Mouse (Mus musculus) hindbrain, embryonic 12.5 days (tissue): ENCODE measurements around the gene Dedd. TPM values are rescaled to one million over a fixed set of nuclear protein-coding genes. Genes with fewer than 3 reads are reported as not detected.

ENCODE experiments used
- ATAC-seq: fragments of 200-750 bp; cut with Nextera tagmentation; 2 replicates; pipeline ENCODE4 v1.8.0; 2017; ENCODE audit warnings: moderate TSS enrichment; ENCODE audit not compliant: low FRiP score
- H3K27ac ChIP-seq: fragments of 300-500 bp; sonication (generic); 2 replicates; pipeline ENCODE4 v1.5.1; 2016; ENCODE audit warnings: mild to moderate bottlenecking
- H3K27me3 ChIP-seq: fragments of 300-500 bp; sonication (generic); 2 replicates; pipeline ENCODE4 v1.6.1; 2016; ENCODE audit warnings: mild to moderate bottlenecking
- H3K36me3 ChIP-seq: fragments of 300-500 bp; sonication (generic); 2 replicates; pipeline ENCODE4 v1.6.1; 2016; ENCODE audit warnings: mild to moderate bottlenecking
- H3K4me1 ChIP-seq: fragments of 300-500 bp; sonication (generic); 2 replicates; pipeline ENCODE4 v1.6.1; 2016
- H3K4me2 ChIP-seq: fragments of 300-500 bp; sonication (generic); replicated peaks from 2 replicates; pipeline ENCODE4 v1.6.1; 2016; ENCODE audit warnings: mild to moderate bottlenecking
- H3K4me3 ChIP-seq: fragments of 300-500 bp; sonication (generic); 2 replicates; pipeline ENCODE4 v1.5.1; 2016; ENCODE audit warnings: mild to moderate bottlenecking
- H3K9ac ChIP-seq: fragments of 300-500 bp; sonication (generic); 2 replicates; pipeline ENCODE4 v1.6.1; 2016; ENCODE audit warnings: mild to moderate bottlenecking, moderate library complexity
- H3K9me3 ChIP-seq: fragments of 300-500 bp; sonication (generic); replicated peaks from 2 replicates; pipeline ENCODE4 v1.6.1; 2016; ENCODE audit warnings: mild to moderate bottlenecking
- WGBS: fragments of 180-500 bp; shearing (Covaris S2); methylation state at CpG from one replicate; pipeline ENCODE4 v1.1.7; 2016; 5-methylcytosine and 5-hydroxymethylcytosine counted together
- polyA plus RNA-seq: library from polyadenylated mRNA; unstranded; fragments of >200 nt; fragmentation: Nextera tagmentation; extraction: Ambion mirVana; gene quantifications from 2 replicates; pipeline ENCODE4 v1.2.1, GENCODE M21; 2016

The Dedd gene
- polyA plus RNA-seq, 1 experiment from 2014 or later: 54.6 TPM

DNA sequence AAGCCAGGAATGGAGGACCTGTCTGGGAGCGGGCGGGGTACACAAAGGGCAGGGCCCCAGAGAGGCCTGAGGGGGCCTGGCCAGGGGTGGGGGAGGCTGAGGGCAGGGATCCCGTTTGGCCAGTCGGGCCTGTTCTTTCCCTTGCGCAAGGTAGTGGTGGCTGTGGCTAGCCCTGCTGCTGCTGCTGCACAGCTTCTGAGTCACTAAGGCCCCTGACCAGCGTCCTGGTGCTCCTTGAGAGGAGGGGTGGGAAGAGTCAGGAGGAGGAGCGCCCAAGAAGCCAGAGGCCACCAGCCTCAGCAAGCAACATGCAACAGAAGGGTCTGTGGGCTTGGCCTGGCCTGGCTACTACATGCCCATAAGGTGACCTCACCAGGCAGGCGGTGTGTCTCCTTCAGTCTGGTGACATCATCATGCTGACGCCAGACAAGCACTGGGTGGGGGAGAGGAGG lies 46.7 kb downstream of the Dedd start:
- no peaks in the 10 kb centered on the region for H3K9me3 ChIP-seq
- no peaks in the 10 kb centered on the region for H3K36me3 ChIP-seq
- 0 out of 2 replicates have a peak overlapping the region, but pooled peaks have one; percentile 3 for H3K9ac ChIP-seq
- no peak overlapping the region for H3K4me2 ChIP-seq
- H3K4me3 ChIP-seq: no peak overlapping the region
- H3K27me3 ChIP-seq: peaks cover 18% of the 10 kb centered on the region
- H3K27ac ChIP-seq: no peak overlapping the region
- no peak for ATAC-seq
- WGBS: 56% methylated on average over 9 of the region's 9 CpGs
- peaks cover 5% of the 10 kb centered on the region; the same call in 1 of the 2 replicates for H3K4me1 ChIP-seq

DNA sequence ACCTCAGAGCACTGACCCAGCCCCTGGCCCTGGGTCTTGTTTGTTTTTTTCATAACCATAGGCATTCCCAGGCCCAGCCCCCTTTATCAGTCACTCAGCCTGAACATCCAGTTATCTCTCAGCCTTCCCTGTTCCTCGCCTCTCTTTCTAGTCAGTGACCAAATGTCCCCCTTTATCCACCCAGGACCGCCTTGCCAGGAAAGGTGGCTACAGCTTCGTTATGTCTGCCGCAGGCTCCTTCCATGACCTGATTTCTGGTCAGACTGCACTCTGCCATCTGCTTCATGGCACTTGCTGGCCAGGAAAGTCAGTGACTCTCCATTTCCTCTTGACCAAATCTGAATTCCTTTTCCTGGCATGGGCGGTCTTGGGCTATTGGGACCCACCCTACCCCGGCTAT lies 49.4 kb downstream of the Dedd start:
- ATAC-seq: no peak
- 95% methylated on average over 6 of the region's 6 CpGs for WGBS
- no peak overlapping the region for H3K4me3 ChIP-seq

DNA sequence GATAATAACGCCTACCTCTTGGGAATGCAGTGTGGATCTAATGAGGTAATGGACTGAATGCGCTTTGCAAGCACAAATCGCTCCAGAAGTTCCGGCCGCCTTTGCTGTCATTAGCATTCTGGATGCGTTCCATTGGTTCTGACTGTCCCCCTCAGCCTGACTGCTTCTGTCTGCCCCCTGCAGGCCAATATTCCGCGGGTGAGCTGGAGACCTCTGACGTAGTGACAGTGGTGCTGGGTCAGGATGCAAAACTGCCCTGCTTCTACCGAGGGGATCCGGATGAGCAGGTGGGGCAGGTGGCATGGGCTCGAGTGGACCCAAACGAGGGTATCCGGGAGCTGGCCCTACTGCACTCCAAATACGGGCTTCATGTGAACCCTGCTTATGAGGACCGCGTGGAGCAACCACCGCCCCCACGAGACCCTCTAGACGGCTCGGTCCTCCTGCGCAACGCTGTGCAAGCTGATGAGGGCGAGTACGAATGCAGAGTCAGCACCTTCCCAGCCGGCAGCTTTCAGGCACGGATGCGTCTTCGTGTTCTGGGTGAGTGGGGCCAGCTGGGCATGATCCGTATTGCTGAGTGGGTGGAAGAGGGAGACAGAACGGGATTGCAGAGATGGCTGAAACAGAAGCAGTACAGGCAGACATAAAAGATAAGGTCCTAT lies 51.1 kb downstream of the Dedd start:
- no peak overlapping the region for H3K9ac ChIP-seq
- no peaks in the 10 kb centered on the region for H3K9me3 ChIP-seq
- peak; percentile 82 for ATAC-seq

More for the DNA sequence above, 49.4 kb downstream of the Dedd start:
- H3K27ac ChIP-seq: no peak overlapping the region
- peaks cover 23% of the 10 kb centered on the region for H3K27me3 ChIP-seq
- peaks cover 5% of the 10 kb centered on the region; the same call in 1 of the 2 replicates for H3K4me1 ChIP-seq
- H3K9ac ChIP-seq: no peak overlapping the region
- H3K4me2 ChIP-seq: no peak overlapping the region
- no peaks in the 10 kb centered on the region for H3K9me3 ChIP-seq
- H3K36me3 ChIP-seq: no peaks in the 10 kb centered on the region

DNA sequence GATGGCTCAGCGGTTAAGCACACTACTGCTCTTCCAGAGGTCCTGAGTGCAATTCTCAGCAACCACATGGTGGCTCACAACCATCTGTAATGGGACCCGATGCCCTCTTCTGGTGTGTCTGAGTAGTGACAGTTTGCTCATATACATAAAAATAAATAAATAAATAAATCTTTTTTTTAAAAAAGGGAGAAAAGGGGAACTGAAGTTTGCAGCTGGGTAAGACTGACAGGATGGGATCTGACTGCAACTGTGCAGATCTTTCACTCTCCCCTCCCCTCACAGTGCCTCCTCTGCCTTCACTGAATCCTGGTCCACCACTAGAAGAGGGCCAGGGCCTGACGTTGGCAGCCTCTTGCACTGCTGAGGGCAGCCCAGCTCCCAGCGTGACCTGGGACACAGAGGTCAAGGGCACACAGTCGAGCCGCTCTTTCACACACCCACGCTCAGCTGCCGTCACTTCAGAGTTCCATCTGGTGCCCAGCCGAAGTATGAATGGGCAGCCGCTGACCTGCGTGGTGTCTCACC lies 53.2 kb downstream of the Dedd start:
- no peaks in the 10 kb centered on the region for H3K36me3 ChIP-seq
- H3K9ac ChIP-seq: no peak overlapping the region
- H3K4me3 ChIP-seq: no peak overlapping the region
- peaks cover 2% of the 10 kb centered on the region; the same call in 1 of the 2 replicates for H3K4me1 ChIP-seq
- H3K27ac ChIP-seq: no peak overlapping the region
- H3K4me2 ChIP-seq: no peak overlapping the region
- no peak for ATAC-seq
- 79% methylated on average over 11 of the region's 11 CpGs for WGBS
- no peaks in the 10 kb centered on the region for H3K9me3 ChIP-seq
- peaks cover 26% of the 10 kb centered on the region for H3K27me3 ChIP-seq

More for the DNA sequence above, 51.1 kb downstream of the Dedd start:
- peak overlapping the region; percentile 52 for H3K4me2 ChIP-seq
- peaks cover 26% of the 10 kb centered on the region for H3K27me3 ChIP-seq
- peaks cover 2% of the 10 kb centered on the region; the same call in 1 of the 2 replicates for H3K4me1 ChIP-seq
- WGBS: 3% methylated on average over 31 of the region's 31 CpGs
- H3K36me3 ChIP-seq: no peaks in the 10 kb centered on the region
- no peak overlapping the region for H3K27ac ChIP-seq
- peak overlapping the region; percentile 27 for H3K4me3 ChIP-seq

DNA sequence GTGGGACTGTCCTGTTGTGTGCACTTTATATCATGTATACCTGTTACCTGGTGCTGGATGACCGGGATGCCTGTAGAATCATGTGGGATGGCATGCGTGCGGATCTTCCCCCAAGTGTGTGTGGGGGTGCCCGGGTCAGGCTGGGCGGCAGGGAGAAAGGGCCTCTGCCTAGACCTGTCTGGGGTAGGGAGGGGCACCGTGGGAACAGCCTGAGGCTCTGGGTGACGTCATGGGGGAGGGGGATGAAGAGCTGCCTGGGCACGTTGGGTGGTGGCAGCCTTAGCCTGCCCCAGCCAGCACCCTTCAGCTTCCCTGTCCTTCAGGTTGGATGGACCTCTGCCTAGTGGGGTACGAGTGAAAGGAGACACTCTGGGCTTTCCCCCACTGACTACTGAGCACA lies 55.4 kb downstream of the Dedd start:
- Histone ChIP-seq H3K4me3 (no peak overlapping the region), H3K9ac (no peak overlapping the region), H3K36me3 (no peaks in the 10 kb centered on the region), H3K27me3 (peaks cover 24% of the 10 kb centered on the region), H3K27ac (no peak overlapping the region), H3K4me2 (no peak overlapping the region), H3K9me3 (no peaks in the 10 kb centered on the region), H3K4me1 (peaks cover 2% of the 10 kb centered on the region; the same call in 1 of the 2 replicates)
- WGBS: 71% methylated on average over 9 of the region's 9 CpGs
- no peak for ATAC-seq

DNA sequence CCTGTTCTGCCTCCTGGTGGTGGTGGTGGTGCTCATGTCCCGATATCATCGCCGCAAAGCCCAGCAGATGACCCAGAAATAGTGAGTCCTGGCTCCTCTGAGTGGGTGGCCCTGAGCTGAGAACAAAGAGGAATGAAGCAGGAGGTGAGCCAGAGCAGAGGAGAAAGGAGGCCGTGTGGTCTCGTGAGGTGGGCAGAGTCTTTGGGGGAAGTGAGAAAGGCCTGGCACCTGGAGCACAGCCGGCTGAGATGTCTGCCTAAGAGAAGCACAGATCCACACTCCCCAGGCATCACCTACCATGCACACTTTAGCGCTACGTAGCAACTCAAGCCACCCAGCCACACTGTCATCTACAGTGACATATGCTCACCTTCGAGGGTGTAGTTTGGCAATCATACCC lies 56.2 kb downstream of the Dedd start:
- no peak for ATAC-seq
- H3K4me3 ChIP-seq: no peak overlapping the region
- WGBS: 69% methylated on average over 9 of the region's 9 CpGs
- no peaks in the 10 kb centered on the region for H3K9me3 ChIP-seq
- peaks cover 16% of the 10 kb centered on the region for H3K27me3 ChIP-seq
- no peaks in the 10 kb centered on the region for H3K36me3 ChIP-seq
- no peak overlapping the region for H3K27ac ChIP-seq
- no peaks in the 10 kb centered on the region for H3K4me1 ChIP-seq
- H3K4me2 ChIP-seq: no peak overlapping the region
- H3K9ac ChIP-seq: no peak overlapping the region

DNA sequence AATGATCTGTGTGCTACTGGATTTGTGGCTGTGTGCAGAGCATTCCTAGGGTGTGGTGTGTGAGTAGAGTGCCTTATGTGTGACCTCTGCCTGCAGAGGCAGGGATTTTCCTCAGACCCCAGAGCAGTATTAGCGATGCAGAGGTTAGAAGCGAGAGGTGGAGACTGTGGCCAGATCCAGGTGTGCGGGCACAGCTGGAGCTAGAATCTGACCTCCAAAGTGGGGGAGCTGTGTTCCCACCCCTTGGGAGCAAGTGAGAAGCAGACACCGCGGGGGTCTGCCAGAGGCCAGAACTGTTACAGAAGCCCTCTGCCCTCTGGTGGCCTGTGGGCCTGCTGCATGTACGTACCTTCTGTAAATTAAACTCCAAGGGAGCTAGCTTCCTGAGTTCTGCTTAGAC lies 58.2 kb downstream of the Dedd start:
- Histone ChIP-seq H3K9me3 (no peaks in the 10 kb centered on the region), H3K27ac (no peak overlapping the region), H3K27me3 (peaks cover 8% of the 10 kb centered on the region; the same call in 1 of the 2 replicates), H3K4me2 (no peak overlapping the region), H3K9ac (no peak overlapping the region), H3K4me1 (no peaks in the 10 kb centered on the region), H3K4me3 (no peak overlapping the region), H3K36me3 (no peaks in the 10 kb centered on the region)
- ATAC-seq: no peak
- 18% methylated on average over 6 of the region's 6 CpGs for WGBS

DNA sequence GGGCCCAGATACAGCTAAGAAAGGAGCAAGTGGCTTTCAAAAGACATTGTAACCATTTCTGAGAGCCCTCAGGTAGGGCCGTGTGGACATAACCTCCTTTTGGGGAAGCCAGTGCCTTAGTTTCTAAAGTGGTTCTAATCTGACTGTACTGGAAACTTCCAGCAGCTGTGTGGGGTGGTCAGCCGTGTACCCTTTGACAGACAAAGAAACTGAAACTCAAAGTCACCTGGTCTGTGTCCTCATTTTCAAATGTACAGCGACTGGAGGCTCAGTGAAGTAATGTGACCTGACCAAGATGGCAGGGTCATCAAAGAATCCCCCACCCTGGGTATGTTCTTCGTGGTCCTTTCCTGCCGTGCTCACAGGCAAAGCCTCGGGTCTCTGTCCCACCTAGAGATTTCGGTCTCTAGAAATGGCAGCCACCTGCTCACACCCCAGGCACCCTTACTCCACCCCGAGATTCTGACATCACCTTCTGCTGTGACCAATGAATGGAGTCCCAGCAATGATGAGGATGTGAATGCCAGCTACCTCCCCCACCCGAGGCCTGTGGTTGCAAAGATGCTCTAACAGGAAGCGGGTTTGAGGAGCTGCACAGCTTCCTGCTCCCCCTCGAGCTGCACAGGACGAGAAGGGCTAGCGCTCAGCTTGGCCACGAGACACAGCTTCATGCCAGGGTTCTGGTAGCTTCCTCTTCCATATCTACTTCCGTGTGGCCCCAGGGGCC lies 59.6 kb downstream of the Dedd start, which contains the start of gene Arhgap30:
Arhgap30 (plus strand) TSS at position 579 of the 727 bp plus-strand sequence.
- Histone ChIP-seq H3K27me3 (peaks cover under 1% of the 10 kb centered on the region; the same call in 1 of the 2 replicates), H3K4me3 (no peak within 1 kb of the TSS), H3K9me3 (no peaks in the 10 kb centered on the region), H3K27ac (no peak within 1 kb of the TSS), H3K36me3 (no peaks in the 10 kb centered on the region), H3K9ac (no peak within 1 kb of the TSS), H3K4me1 (no peaks in the 10 kb centered on the region), H3K4me2 (no peak within 1 kb of the TSS)
- WGBS: 84% methylated on average over 15 of the region's 15 CpGs
- no peak for ATAC-seq

DNA sequence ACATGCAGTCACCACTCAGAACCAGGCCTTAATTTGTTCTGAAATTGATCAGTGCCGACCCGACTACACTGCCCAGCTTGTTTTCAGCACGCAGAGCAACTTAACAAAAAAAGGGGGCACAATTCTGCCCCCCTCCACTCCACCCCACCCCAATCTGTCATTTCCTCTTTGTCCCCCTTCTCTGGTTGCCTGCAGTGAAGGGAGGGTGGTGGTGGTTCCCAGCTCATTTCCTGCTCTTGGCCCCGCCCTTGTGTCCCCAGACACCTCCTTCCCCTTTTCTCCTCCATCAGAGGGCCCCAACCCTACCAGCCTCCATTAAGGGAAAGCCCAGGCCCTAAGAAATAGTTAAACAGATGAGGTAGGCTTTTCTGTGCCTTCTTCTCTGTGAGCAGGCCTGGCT lies 61.2 kb downstream of the Dedd start:
- Histone ChIP-seq H3K36me3 (no peaks in the 10 kb centered on the region), H3K9me3 (no peaks in the 10 kb centered on the region), H3K27me3 (no peaks in the 10 kb centered on the region), H3K4me2 (no peak overlapping the region), H3K4me3 (no peak overlapping the region), H3K9ac (no peak overlapping the region), H3K4me1 (no peaks in the 10 kb centered on the region), H3K27ac (no peak overlapping the region)
- WGBS: 79% methylated on average over 4 of the region's 4 CpGs
- ATAC-seq: no peak

Other genes with a start within 250 kb of the Dedd start
- 9.8 and 14.1 TPM in 2 replicates for gene Cfap126, start 215.2 kb upstream of the Dedd start, polyA plus RNA-seq
- 214 and 218 TPM in 2 replicates for gene Sdhc, start 178.5 kb upstream of the Dedd start, polyA plus RNA-seq
- gene Mpz, start 178.4 kb upstream of the Dedd start, polyA plus RNA-seq: 2.4 and 4.2 TPM in 2 replicates
- gene Pcp4l1, start 132.9 kb upstream of the Dedd start, polyA plus RNA-seq: 22.8 and 28.7 TPM in 2 replicates
- gene Nr1i3, start 115.2 kb upstream of the Dedd start, polyA plus RNA-seq: 0.15 and 0.39 TPM in 2 replicates
- 28.1 and 31.9 TPM in 2 replicates for gene Tomm40l, start 106.6 kb upstream of the Dedd start, polyA plus RNA-seq
- gene Apoa2, start 104.1 kb upstream of the Dedd start, polyA plus RNA-seq: 2.7 and 4.2 TPM in 2 replicates
- 22.1 and 24.1 TPM in 2 replicates for gene Fcer1g, start 94.8 kb upstream of the Dedd start, polyA plus RNA-seq
- 8.5 and 10.6 TPM in 2 replicates for gene Adamts4, start 78.7 kb upstream of the Dedd start, polyA plus RNA-seq
- 209 and 227 TPM in 2 replicates for gene Ndufs2, start 77.8 kb upstream of the Dedd start, polyA plus RNA-seq
- gene B4galt3, start 58.8 kb upstream of the Dedd start, polyA plus RNA-seq: 83.6 and 85.6 TPM in 2 replicates
- gene Ppox, start 48.0 kb upstream of the Dedd start, polyA plus RNA-seq: 60.5 and 60.9 TPM in 2 replicates
- 114 and 117 TPM in 2 replicates for gene Usp21, start 41.2 kb upstream of the Dedd start, polyA plus RNA-seq
- gene Ufc1, start 34.1 kb upstream of the Dedd start, polyA plus RNA-seq: 106 and 108 TPM in 2 replicates
- gene Nit1, start 16.5 kb downstream of the Dedd start, polyA plus RNA-seq: 47.4 and 48.1 TPM in 2 replicates
- gene Pfdn2, start 16.5 kb downstream of the Dedd start, polyA plus RNA-seq: 134 and 149 TPM in 2 replicates
- 2.0 and 3.6 TPM in 2 replicates for gene Klhdc9, start 31.7 kb downstream of the Dedd start, polyA plus RNA-seq
- gene Nectin4, start 41.0 kb downstream of the Dedd start, polyA plus RNA-seq: 1.6 and 1.7 TPM in 2 replicates
- 0.83 and 0.98 TPM in 2 replicates for gene Arhgap30, start 59.8 kb downstream of the Dedd start, polyA plus RNA-seq
- 175 and 182 TPM in 2 replicates for gene Usf1, start 82.2 kb downstream of the Dedd start, polyA plus RNA-seq
- 8.1 and 9.4 TPM in 2 replicates for gene Tstd1, start 89.7 kb downstream of the Dedd start, polyA plus RNA-seq
- gene F11r, start 108.4 kb downstream of the Dedd start, polyA plus RNA-seq: 14.5 and 18.6 TPM in 2 replicates
- 21.0 and 26.1 TPM in 2 replicates for gene Alyref2, start 174.3 kb downstream of the Dedd start, polyA plus RNA-seq
- not detected in 2 replicates for gene Itln1, start 206.1 kb downstream of the Dedd start, polyA plus RNA-seq
- 0.08 TPM in 1 of 2 replicates, not detected in the other for gene Cd244a, start 230.0 kb downstream of the Dedd start, polyA plus RNA-seq